ENCODE assay signal across 8 mouse cellular contexts in the genomic region with DNA sequence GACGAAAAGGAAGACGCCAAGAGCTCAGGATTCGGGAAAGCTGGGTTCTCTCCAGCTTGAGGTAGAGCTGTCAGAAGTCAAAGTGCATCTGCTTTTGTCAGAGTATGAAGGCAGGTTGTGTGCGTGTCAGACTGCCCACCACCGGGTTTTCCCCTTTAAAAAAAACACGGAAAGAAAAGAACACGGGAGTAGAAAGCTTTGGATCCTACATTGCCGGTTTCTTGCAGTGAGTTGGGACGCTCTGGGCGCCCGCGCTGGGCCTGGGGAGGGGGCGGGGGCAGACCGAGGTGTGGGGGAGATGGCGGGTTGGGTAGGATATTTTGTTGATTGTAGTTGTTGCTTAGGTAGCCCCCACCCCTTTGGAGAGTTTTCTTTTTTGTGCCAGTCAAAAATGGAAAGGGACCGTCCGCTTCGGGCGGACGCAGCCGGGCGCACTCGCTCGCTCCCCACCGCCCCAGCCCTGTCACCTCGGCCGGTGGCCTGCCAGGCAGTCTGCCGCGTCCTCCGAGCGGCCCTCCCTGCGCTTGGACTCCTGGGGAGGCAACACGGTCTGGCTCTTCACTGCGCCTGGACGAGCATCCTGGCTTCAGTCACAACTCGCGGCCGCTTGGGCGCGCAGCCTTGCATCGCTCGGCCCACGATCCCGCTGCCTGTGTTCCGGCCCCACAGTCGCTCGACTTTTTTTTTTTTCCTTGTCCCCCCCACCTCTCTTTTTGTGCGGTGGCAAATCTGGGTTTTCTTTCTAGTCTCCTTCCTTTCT. TPM values are rescaled to one million over a fixed set of nuclear protein-coding genes. Genes with fewer than 3 reads are reported as not detected.
DNase-seq lines count a peak whose midpoint lies in the region; ATAC-seq lines count a peak whose summit lies in the region.

No protein-coding gene starts in this region.

- WGBS in lung, embryonic 15.5 days: under 1% methylated on average over 48 of the region's 48 CpGs
- 0% methylated on average over 47 of the region's 48 CpGs for WGBS in midbrain, embryonic 12.5 days

- peaks cover 100% of the 10 kb centered on the region for H3K27me3 ChIP-seq in lung, embryonic 15.5 days
- peaks cover 100% of the 10 kb centered on the region for H3K27me3 ChIP-seq in midbrain, embryonic 12.5 days

- no peak overlapping the region for H3K27ac ChIP-seq in lung, embryonic 15.5 days
- H3K27ac ChIP-seq in midbrain, embryonic 12.5 days (replicated peaks): peak overlapping the region; percentile 81

- H3K4me1 ChIP-seq in lung, embryonic 15.5 days: peaks cover 42% of the 10 kb centered on the region
- H3K4me1 ChIP-seq in midbrain, embryonic 12.5 days: peaks cover 47% of the 10 kb centered on the region

- peak; percentile 56; the same call in 1 of the 2 replicates for ATAC-seq in lung, embryonic 15.5 days (ENCODE audit: borderline replicate concordance, extremely low read depth, low FRiP score, low TSS enrichment)
- 0 out of 2 replicates have a peak, but pooled peaks have one; percentile 27 for ATAC-seq in midbrain, embryonic 12.5 days (ENCODE audit: low FRiP score, low read depth)

- peak overlapping the region; percentile 83 for H3K4me2 ChIP-seq in lung, embryonic 15.5 days
- peak overlapping the region; percentile 82 for H3K4me2 ChIP-seq in midbrain, embryonic 12.5 days (replicated peaks)

- H3K4me3 ChIP-seq in lung, embryonic 15.5 days: peak overlapping the region; percentile 43
- H3K4me3 ChIP-seq in midbrain, embryonic 12.5 days: peak overlapping the region; percentile 57

- H3K9ac ChIP-seq in lung, embryonic 15.5 days: no peak overlapping the region
- peak overlapping the region; percentile 79 for H3K9ac ChIP-seq in midbrain, embryonic 12.5 days (replicated peaks)

- DNase-seq in lung, postnatal 25 days (ENCODE audit: low spot score): no peak
- DNase-seq in cerebellum, postnatal 4 days (ENCODE audit: low spot score in 2 of 2): peak; percentile 24 to 54
- peak; percentile 34 for DNase-seq in induced T-regulatory cell, adult 2 months (ENCODE audit: low read depth)
- no peak for DNase-seq in right cerebral cortex, postnatal 36 days (ENCODE audit: low spot score in 2 of 2)
- DNase-seq in thymus, adult 18-20 months: no peak
- DNase-seq in natural killer cell, adult 2 months (ENCODE audit: low spot score in 2 of 2): no peak

- no peaks in the 10 kb centered on the region for H3K9me3 ChIP-seq in lung, embryonic 15.5 days
- H3K9me3 ChIP-seq in midbrain, embryonic 12.5 days: no peaks in the 10 kb centered on the region

- no peaks in the 10 kb centered on the region for H3K36me3 ChIP-seq in lung, embryonic 15.5 days
- H3K36me3 ChIP-seq in midbrain, embryonic 12.5 days: no peaks in the 10 kb centered on the region

RNA-seq across cellular contexts. Expression of a gene that starts 0.6 kb away (rescaled TPM):
- 0.06 TPM in 1 of 2 replicates, not detected in the other for polyA plus RNA-seq in lung, embryonic 15.5 days (2015; fragmentation: Nextera tagmentation; extraction: Ambion mirVana)
- polyA plus RNA-seq in midbrain, embryonic 12.5 days (2016; fragmentation: Nextera tagmentation; extraction: Ambion mirVana): 50.5 and 55.0 TPM in 2 replicates

RNA-seq across cellular contexts. Expression of a gene that starts 11.4 kb away (rescaled TPM):
- polyA plus RNA-seq in lung, embryonic 15.5 days (2015; fragmentation: Nextera tagmentation; extraction: Ambion mirVana): 43.1 and 47.0 TPM in 2 replicates
- 56.6 and 58.8 TPM in 2 replicates for polyA plus RNA-seq in midbrain, embryonic 12.5 days (2016; fragmentation: Nextera tagmentation; extraction: Ambion mirVana)

Comparison
In these comparisons a context has a peak if more than half of its experiments do, and no peak if none do; other contexts are left out.
1. DNase-seq: peak in cerebellum, postnatal 4 days (2 of 2) and induced T-regulatory cell, adult 2 months (single experiment); none in lung, postnatal 25 days (single experiment), right cerebral cortex, postnatal 36 days (0 of 2), thymus, adult 18-20 months (0 of 2) and natural killer cell, adult 2 months (0 of 2).
2. RNA of a gene that starts 0.6 kb away (polyA plus RNA-seq): 50.5 to 55.0 TPM in midbrain, embryonic 12.5 days; 0.06 TPM in lung, embryonic 15.5 days; every median in the first group is over 10 times any median in the second.